Mouse (Mus musculus) heart, postnatal 0 days (tissue): ENCODE data around the gene Plcl1. TPM values are rescaled to one million over a fixed set of nuclear protein-coding genes. Genes with fewer than 3 reads are reported as not detected.

ENCODE experiments used
- ATAC-seq: fragments of 200-750 bp; cut with Nextera tagmentation; 2 replicates; pipeline ENCODE4 v1.8.0; 2017; ENCODE audit warnings: low read depth, moderate number of reproducible peaks, moderate library complexity; ENCODE audit not compliant: insufficient read depth
- DNase-seq: peaks from one replicate; pipeline ENCODE4 v3.0.0-alpha.2; 2016; ENCODE audit warnings: low spot score
- H3K27ac ChIP-seq: fragments of 300-500 bp; sonication (generic); 2 replicates; pipeline ENCODE4 v1.5.1; 2014; ENCODE audit warnings: low read depth, mild to moderate bottlenecking
- H3K27me3 ChIP-seq: fragments of 300-500 bp; sonication (generic); 2 replicates; pipeline ENCODE4 v1.6.1; 2014; ENCODE audit warnings: low read length, mixed read lengths; ENCODE audit not compliant: control insufficient read depth, insufficient read depth
- H3K36me3 ChIP-seq: fragments of 300-500 bp; sonication (generic); replicated peaks from 2 replicates; pipeline ENCODE4 v1.6.1; 2014; ENCODE audit warnings: low read length, mixed read lengths; ENCODE audit not compliant: control insufficient read depth, insufficient read depth
- H3K4me1 ChIP-seq: fragments of 300-500 bp; sonication (generic); 2 replicates; pipeline ENCODE4 v1.6.1; 2014; ENCODE audit warnings: antibody characterized with exemption; ENCODE audit not compliant: control insufficient read depth, insufficient read depth
- H3K4me2 ChIP-seq: fragments of 300-500 bp; sonication (generic); 2 replicates; pipeline ENCODE4 v1.6.1; 2014; ENCODE audit warnings: low read depth, mild to moderate bottlenecking, low read length, moderate library complexity
- H3K4me3 ChIP-seq: fragments of 300-500 bp; sonication (generic); 2 replicates; pipeline ENCODE4 v1.5.1; 2014; ENCODE audit warnings: low read depth, low read length
- H3K9ac ChIP-seq: fragments of 300-500 bp; sonication (generic); replicated peaks from 2 replicates; pipeline ENCODE4 v1.6.1; 2014; ENCODE audit warnings: low read depth, low read length, mixed read lengths
- H3K9me3 ChIP-seq: fragments of 300-500 bp; sonication (generic); replicated peaks from 2 replicates; pipeline ENCODE4 v1.6.1; 2016; ENCODE audit warnings: low read length; ENCODE audit not compliant: control insufficient read depth
- CTCF ChIP-seq: IDR thresholded peaks from 2 replicates; pipeline ENCODE4 v1.5.1; 2016; ENCODE audit warnings: antibody characterized with exemption, control low read depth, low read depth
- EP300 ChIP-seq: IDR thresholded peaks from 2 replicates; pipeline ENCODE4 v1.6.1; 2016; ENCODE audit warnings: antibody characterized with exemption, low read depth
- WGBS: fragments of 180-500 bp; shearing (Covaris S2); extraction: QIAGEN DNeasy Blood & Tissue Kit; methylation state at CpG from one replicate; pipeline ENCODE4 v1.1.7; 2014; 5-methylcytosine and 5-hydroxymethylcytosine counted together
- polyA plus RNA-seq: library from polyadenylated mRNA; unstranded; fragments of >200 nt; fragmentation: Nextera tagmentation; extraction: Ambion mirVana; gene quantifications from 2 replicates; pipeline ENCODE4 v1.2.1, GENCODE M21; 2015
- total RNA-seq: library from RNA; depleted of rRNA; stranded (reverse); fragments of >200 nt; gene quantifications from 2 replicates; pipeline ENCODE4 v1.2.3, GENCODE M21; 2014; ENCODE audit warnings: low replicate concordance

Plcl1 gene
- total and polyA plus RNA-seq, 2 experiments from 2014 or later, result 0.11 to 1.2 TPM

GRCm38 (mm10) chr1:55380527-55380926, 25.2 kb upstream of the Plcl1 start:
- 67% methylated on average over 2 of the region's 2 CpGs for WGBS
- no peak overlapping the region for H3K4me2 ChIP-seq

GRCm38 (mm10) chr1:55383114-55383773, 22.5 kb upstream of the Plcl1 start:
- peak; percentile 55; the same call in 1 of the 2 replicates for ATAC-seq

More at GRCm38 (mm10) chr1:55380527-55380926, 25.2 kb upstream of the Plcl1 start:
- no peaks in the 10 kb centered on the region for H3K4me1 ChIP-seq
- H3K9ac ChIP-seq, result no peak overlapping the region
- H3K36me3 ChIP-seq, result no peaks in the 10 kb centered on the region
- ATAC-seq, result no peak
- no peak overlapping the region for H3K4me3 ChIP-seq
- no peak for DNase-seq
- no peak overlapping the region for H3K27ac ChIP-seq
- TF ChIP-seq CTCF (no peak), EP300 (no peak)
- H3K27me3 ChIP-seq, result no peaks in the 10 kb centered on the region
- no peaks in the 10 kb centered on the region for H3K9me3 ChIP-seq

GRCm38 (mm10) chr1:55399891-55400290, 5.8 kb upstream of the Plcl1 start:
- WGBS, result 25% methylated on average over 5 of the region's 5 CpGs
- H3K4me1 ChIP-seq, result peaks cover 3% of the 10 kb centered on the region; the same call in 1 of the 2 replicates
- H3K4me2 ChIP-seq, result no peak overlapping the region
- ATAC-seq, result no peak
- no peak overlapping the region for H3K9ac ChIP-seq
- no peaks in the 10 kb centered on the region for H3K9me3 ChIP-seq
- H3K27me3 ChIP-seq, result no peaks in the 10 kb centered on the region
- no peak overlapping the region for H3K27ac ChIP-seq
- no peaks in the 10 kb centered on the region for H3K36me3 ChIP-seq
- TF ChIP-seq CTCF, result no peak
- TF ChIP-seq EP300, result no peak
- no peak for DNase-seq
- H3K4me3 ChIP-seq, result no peak overlapping the region

More at GRCm38 (mm10) chr1:55383114-55383773, 22.5 kb upstream of the Plcl1 start:
- TF ChIP-seq CTCF (peak; percentile 92), EP300 (no peak)
- H3K9ac ChIP-seq, result no peak overlapping the region
- DNase-seq, result peak; percentile 63
- no peak overlapping the region for H3K4me2 ChIP-seq
- no peaks in the 10 kb centered on the region for H3K27me3 ChIP-seq
- no peaks in the 10 kb centered on the region for H3K4me1 ChIP-seq
- no peak overlapping the region for H3K4me3 ChIP-seq
- no peak overlapping the region for H3K27ac ChIP-seq
- no peaks in the 10 kb centered on the region for H3K36me3 ChIP-seq
- no peaks in the 10 kb centered on the region for H3K9me3 ChIP-seq
- 15% methylated on average over 9 of the region's 9 CpGs for WGBS

GRCm38 (mm10) chr1:55404439-55404838, 1.3 kb upstream of the Plcl1 start:
- peak overlapping the region; percentile 69 for H3K4me2 ChIP-seq

GRCm38 (mm10) chr1:55406023-55406413, 297 bp downstream of the Plcl1 start:
- TF ChIP-seq EP300 (no peak), CTCF (no peak)
- DNase-seq (no peak), ATAC-seq (peak; percentile 70)
- Histone ChIP-seq H3K4me1 (peaks cover 12% of the 10 kb centered on the region; the same call in 1 of the 2 replicates), H3K9ac (peak overlapping the region; percentile 47), H3K36me3 (no peaks in the 10 kb centered on the region), H3K4me3 (peak overlapping the region; percentile 66), H3K27ac (peak overlapping the region; percentile 52), H3K4me2 (peak overlapping the region; percentile 69), H3K9me3 (no peaks in the 10 kb centered on the region), H3K27me3 (no peaks in the 10 kb centered on the region)
- WGBS, result under 1% methylated on average over 38 of the region's 42 CpGs

More at GRCm38 (mm10) chr1:55404439-55404838, 1.3 kb upstream of the Plcl1 start:
- no peak overlapping the region for H3K27ac ChIP-seq
- peaks cover 12% of the 10 kb centered on the region; the same call in 1 of the 2 replicates for H3K4me1 ChIP-seq
- peak; percentile 69 for DNase-seq
- H3K36me3 ChIP-seq, result no peaks in the 10 kb centered on the region
- TF ChIP-seq EP300, result no peak
- TF ChIP-seq CTCF, result peak; percentile 78
- H3K9me3 ChIP-seq, result no peaks in the 10 kb centered on the region
- ATAC-seq, result no peak
- H3K9ac ChIP-seq, result no peak overlapping the region
- WGBS, result 0% methylated on average over 3 of the region's 3 CpGs
- H3K27me3 ChIP-seq, result no peaks in the 10 kb centered on the region
- H3K4me3 ChIP-seq, result no peak overlapping the region
